Mouse (Mus musculus) heart, postnatal 14 days (tissue): ENCODE data around the gene Atxn7l1. TPM values are rescaled to one million over a fixed set of nuclear protein-coding genes. Genes with fewer than 3 reads are reported as not detected.
A peak's percentile ranks its signal among the peaks of the same experiment; 100 is the strongest.

ENCODE experiments used
- DNase-seq, 2 experiments: peaks; one replicate each; pipeline ENCODE4 v3.0.0; 2021 to 2022
- intact Hi-C: fragments of 180-260 bp; cut with DNase I; formaldehyde crosslinking; loops from one replicate; pipeline ENCODE4 v1.15.1; 2025
- long read RNA-seq, 2 experiments: library from polyadenylated mRNA; stranded (forward); transcript quantifications; one replicate each; pipeline ENCODE4 v2.0.0; 2021
- total RNA-seq, 2 experiments: library from RNA; stranded (reverse); gene quantifications; 2 replicates each; pipeline ENCODE4 v1.2.3; 2021

The Atxn7l1 gene
- total RNA-seq, result 10 to 100 TPM; 17.1 to 18.6 TPM
- long read RNA-seq, experiment 1, transcript Atxn7l1-203 (4 exons, 1,675 nt), result major isoform, 12 of 15 reads
- long read RNA-seq, experiment 1, partial matches to known transcripts, result 2 of 15 reads
- long read RNA-seq, experiment 1, other reads (novel, unspliced or antisense), result 1 of 15 reads
- long read RNA-seq, experiment 2, transcript Atxn7l1-203 (4 exons, 1,675 nt), result major isoform, 9 of 11 reads
- long read RNA-seq, experiment 2, partial matches to known transcripts, result 2 of 11 reads
- long read RNA-seq, experiment 2, other reads (novel, unspliced or antisense), result 0 of 11 reads

DNA sequence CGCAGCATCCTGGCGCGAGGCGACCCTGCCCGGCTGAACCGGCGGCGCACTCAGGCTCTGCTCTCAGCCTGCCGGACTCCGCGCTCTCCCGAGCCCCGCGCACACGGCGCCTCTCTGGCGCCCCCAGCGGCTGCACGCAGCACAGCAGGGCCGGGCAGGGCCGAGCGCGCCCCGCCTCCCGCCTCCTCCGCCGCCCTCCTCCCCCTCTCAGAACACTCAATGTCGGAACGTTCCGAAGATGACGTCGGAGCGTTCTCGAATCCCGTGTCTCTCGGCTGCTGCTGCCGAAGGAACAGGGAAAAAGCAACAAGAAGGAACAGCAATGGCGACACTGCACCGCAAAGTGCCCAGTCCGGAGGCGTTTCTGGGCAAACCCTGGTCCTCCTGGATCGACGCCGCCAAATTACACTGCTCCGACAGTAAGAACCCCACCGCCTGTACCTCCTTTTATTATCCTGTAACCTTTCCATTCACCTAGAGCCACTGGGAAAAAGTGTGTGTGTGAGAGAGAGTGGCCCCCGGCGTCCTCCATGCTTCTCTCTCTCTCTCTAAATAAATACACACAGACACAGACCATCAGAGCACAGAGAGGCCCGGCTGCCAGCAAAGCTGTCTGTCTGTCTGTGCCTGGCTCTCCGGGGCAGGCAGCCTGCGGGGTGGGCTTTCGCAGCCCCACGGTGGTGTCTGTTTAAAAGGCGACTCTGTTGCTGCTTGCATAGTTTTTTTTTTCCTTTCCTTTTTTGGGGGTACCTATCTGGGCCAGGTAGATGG, at the start of gene Atxn7l1:
TSS of gene Atxn7l1 (plus strand) at position 197 of the 771 bp plus-strand sequence.
- peak; percentile 97 for DNase-seq
- intact Hi-C loops, result loop anchor here (1.0 kb wide), 1 partner anchor 187 kb away; no protein-coding TSS in a partner anchor

DNA sequence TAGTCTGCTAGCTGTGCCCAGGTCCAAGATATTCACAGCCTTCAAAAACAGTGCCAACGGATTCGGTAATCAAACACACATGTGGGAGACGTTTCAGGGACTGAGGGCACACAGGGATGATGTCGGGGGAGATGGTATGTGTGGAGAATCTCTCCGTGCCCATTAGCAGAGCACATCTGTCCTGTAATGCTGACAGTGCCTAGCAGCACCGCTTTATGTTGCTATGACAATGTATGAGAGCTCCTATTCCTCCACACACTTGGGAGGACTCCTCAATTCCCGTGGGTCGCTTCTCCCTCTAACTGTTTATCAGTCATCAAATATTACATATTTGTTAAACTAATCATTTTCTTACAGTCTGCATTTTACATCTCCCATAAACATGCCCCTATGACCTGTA, 45.9 kb upstream of the Atxn7l1 start:
- intact Hi-C loops, result no loop called here
- DNase-seq, result no peak

DNA sequence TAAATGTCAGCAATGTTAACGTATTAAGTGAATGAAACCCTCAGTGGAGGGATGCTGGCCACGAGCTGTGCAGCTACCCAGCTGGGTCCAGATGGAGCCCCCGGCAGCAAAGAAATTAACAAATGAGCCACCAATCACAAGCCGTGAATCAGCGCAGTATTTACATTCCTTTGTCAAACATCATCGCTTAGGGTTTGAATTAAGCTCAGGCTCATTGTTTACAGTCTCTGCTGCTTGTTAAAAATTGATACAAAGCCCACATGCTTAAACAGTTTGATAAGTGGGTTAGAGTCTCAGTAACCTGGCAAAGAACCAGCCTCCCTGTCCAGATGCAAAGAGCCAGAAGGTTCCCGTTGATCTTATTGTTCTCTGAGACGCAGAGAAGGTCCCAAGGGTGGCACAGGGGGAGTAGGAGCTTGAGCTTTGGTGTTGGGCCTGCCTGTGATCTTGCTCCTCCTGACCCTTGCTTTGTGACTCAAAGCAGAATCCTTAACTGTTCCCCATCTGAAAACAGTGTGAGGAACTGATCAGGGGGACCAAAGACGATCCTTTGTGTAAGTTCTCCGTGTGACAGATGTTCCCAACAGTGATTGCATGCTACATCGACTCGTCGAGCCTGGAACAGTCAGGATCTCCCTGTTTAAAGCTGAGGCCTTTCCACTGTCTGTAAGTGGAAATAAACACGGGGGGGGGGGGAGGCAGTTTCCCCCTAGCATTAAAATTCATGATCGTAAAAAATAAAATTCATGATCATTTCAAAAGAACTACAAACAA, 45.0 kb upstream of the Atxn7l1 start:
- intact Hi-C loops, result no loop called here
- no peak for DNase-seq

DNA sequence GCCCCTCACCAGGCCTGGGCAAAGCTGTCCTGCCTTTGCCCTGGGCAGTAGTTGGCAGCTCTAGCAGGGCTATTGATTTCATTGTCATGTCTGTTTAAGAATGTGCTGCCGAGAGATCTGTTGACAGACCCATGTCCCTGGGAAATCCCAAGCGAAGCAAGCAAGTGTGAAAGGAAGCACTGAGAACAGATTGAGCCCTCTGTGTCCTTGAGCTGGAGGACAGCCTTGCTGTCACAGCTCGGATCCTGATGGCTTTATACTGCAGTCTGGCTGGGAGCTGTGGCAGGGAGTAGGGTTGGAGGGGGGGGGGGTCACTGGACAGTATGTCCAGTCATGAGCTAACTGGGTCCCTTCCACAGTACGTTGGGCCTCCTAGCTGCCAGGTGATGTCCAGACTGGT, 41.8 kb upstream of the Atxn7l1 start:
- intact Hi-C loops, result loop anchor here (5.0 kb wide), 2 partner anchors 43 to 193 kb away; no protein-coding TSS in a partner anchor
- no peak for DNase-seq

DNA sequence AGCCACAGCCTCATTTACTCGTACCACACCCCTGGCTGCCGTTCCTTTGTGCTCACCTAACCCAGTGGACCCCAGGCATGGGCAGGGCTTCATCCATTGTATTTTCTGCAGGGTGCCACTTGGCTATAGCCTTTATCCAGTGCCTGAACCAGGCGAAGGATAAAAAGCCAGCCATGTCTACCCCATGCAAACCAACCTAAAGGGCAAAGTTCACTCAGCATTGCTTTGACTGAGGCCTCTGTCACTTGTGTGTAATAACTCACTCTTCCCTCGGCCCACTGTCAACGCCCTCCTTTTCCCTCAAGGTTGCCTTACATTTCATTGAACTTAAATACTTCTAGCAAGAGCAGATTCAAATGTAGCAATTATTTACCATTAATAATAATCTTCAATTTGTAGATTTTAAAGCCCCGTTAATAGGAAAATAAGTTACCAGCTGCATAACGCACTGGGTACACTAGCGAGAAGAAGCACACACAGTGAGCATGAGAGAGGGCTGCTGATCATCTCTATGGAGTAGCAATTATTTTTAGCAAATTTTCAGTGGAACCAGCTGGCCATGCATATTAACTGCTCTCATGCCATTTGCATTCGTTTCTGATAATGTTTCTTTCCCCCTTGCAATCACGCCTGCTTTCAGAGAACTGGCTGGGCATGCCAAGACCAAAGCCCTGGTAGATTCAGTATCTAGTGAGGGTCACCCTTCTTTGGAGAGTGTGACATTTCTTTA, 40.9 kb upstream of the Atxn7l1 start:
- intact Hi-C loops, result loop anchor here (5.0 kb wide), 2 partner anchors 44 to 194 kb away; no protein-coding TSS in a partner anchor

DNA sequence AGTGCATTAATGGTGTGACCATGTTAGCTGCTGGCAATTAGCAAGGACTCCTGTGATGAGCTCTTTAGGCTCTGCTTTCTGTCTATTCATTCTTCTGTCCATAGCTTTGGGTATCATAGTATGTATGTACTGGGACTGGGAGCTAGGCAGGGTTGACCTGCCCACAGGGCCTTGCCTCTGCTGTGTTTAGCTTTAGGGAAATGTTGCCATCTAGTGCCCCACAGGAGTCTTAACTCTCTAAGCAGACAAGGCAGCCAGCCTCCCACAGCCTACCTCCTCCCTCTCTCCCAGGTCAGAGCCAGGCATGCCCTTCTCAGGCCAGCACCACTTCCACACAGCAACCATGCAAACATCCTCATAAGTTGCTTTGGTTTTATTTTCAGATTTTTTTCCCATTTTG, 38.0 kb upstream of the Atxn7l1 start:
- DNase-seq, result peak; percentile 15 to 28
- intact Hi-C loops, result loop anchor here (1.0 to 5.0 kb wide), 3 partner anchors 47 to 197 kb away; no protein-coding TSS in a partner anchor

More for the DNA sequence above, 40.9 kb upstream of the Atxn7l1 start:
- DNase-seq, result no peak

DNA sequence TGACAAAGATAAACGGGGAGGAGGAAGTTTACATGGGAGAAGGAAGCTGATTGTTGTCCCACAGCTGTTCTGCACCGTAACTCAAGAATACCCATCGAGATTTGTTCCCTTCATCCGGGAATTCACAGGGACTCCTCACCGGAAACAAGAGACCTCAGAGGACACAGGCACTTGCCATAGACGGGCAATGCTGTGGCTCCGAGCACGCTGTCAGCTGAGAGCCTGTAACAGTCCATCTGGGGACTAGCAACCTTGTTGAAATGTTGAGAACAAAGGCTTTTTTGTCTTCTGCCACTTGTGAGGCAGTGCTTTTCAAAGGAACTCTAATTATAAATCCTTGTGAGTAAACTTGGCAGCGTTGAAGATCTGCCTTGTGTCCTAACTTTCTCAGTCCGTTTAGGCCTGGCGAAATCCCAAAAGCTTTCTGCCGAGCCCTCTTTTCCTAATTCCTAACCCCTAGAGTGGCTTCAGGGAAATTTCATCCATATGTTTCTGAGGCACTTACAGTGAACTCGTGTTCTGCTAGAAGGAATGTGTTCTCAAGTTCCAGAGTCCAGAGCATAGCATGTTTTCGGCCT, 36.5 kb upstream of the Atxn7l1 start:
- DNase-seq, result peak; percentile 25 to 48
- intact Hi-C loops, result no loop called here

DNA sequence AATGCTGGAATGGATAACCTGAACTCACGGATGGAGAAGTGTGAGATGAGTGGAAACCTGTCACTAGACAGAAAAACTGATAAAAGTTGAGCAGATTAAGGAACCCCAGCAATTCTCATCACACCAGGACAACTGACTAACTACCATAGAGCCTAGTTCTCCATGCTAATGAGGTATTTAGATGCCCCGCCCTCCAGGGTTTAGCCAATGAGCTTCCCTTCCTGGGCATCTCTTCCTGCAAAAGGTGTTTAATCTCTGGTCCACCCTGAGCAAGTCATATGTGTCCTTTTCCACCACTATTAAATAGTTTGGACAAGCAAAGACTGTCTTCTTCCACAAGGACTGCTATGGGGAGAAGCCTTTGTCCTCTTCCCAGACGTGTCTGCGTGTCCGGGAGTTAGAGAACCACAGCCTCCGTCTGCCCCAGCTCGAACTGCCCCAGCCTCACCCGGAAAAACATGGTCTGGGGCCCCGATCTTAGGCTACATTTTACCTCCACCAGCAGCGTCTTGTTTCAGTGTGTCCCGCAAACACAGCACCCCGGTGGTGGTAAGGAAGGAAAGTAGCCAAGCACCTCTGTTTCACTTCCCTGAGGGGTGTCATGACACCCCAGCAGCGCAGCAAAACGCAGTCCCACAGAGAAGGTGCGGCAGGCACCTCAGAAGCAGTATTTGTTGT, 28.7 kb upstream of the Atxn7l1 start:
- no peak for DNase-seq
- intact Hi-C loops, result no loop called here

DNA sequence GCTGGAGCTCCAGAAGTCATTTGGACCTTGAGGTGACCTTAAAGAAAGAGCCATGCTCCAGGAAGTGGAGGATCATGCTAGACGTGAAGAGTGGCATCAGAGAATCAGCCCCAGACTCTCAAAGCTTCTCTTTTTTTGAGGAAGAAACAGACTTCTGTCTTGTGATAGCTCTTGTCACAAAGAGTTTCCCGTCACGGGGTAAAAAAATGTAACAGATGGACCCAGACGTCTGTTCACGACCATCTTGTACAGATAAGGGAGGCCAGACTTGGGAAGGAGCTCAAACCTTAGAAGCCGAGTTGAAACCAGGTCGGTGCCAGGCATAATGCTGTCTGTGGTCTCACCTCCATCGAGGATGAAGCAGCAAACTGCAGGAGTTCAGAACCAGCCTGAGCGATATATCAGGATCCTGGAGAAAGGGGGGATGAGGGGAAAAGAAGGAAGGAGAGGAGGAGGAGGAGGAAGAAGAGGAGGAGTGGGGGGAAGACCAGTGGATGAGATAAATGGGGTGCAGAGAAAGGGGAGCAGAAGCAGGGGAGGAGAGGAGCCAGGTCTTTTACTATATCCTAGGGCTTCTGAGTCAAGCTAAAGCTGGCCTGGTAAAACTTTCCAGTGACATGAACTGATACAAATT, 21.8 kb upstream of the Atxn7l1 start:
- no peak for DNase-seq
- intact Hi-C loops, result no loop called here

DNA sequence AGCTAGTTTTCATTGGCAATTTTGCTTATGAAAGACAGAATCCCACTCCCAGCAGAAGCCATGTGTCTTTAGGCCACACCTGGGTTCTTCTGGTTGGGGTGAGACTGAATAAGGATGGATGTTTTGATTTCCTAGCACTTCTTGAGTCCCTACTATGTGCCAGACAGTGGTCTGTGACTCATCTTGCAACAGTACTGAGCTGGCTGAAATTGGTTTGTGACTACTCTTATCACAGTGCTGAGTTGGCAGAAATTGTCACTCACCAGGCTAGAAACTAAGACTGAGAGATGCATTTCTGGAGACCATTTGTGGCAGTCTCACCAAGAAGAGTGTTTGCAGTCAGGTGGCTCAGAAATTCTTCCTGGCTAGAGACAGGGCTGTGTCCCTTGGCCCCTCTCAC, 21.2 kb upstream of the Atxn7l1 start:
- DNase-seq, result no peak
- intact Hi-C loops, result no loop called here

DNA sequence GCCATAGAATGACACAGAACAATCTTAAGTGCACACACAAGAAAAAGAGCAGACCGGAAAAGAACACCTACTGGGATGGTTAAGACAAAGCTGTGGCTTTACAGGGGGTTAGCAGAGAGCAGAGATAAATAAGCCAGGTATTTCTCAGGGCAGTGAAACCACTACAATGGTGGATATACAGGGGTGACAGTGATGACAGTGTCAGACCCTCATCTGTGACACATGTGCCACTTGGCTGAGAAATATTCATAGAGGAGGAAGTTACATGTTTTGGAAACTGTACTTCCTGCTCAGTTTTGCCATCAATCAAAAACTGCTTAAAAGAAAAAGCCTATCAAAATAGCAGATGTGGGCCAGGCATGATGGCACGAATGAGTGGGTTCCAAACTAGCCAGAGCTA, 19.4 kb upstream of the Atxn7l1 start:
- no peak for DNase-seq
- intact Hi-C loops, result no loop called here

DNA sequence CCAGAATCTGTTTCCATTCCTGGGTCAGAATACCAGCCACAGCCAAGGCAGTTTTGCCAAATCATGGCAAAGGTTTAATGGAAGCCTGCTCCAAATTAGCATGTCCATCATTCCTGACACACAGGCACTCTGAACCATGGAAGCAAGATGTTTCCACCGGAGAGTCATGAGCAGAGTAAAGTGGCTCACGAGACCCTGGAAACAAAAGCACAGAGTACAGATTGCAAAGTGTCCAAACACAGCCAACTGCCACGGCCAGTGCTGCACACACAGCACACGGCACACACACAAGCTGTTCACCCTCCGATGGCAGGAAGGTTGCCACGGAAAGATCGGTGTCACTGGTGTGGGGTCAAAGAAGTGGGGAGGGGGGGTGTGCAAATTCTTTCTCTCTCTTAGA, 18.8 kb upstream of the Atxn7l1 start:
- no peak for DNase-seq

DNA sequence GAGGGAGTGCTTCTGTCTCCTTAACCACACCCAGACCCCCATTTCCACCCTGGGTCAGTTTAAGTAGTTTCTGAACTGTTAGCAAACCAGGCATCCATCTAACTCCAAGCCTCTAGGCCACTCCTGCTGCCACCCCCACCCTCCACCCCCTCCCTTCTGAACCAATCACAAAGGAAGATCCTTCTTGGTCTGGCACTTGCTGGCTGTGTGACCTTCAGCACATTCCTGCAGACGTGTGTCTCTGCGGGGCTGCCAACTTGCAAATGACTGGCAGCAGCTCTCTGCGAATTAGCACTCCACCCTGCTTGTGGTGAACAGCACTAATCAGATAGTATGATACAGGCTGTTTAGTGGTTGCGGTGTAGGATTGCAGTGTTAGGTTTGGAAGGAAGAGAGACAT, 18.1 kb upstream of the Atxn7l1 start:
- intact Hi-C loops, result no loop called here
- peak in 1 of 2 experiments; percentile 48 for DNase-seq

More for the DNA sequence above, 18.8 kb upstream of the Atxn7l1 start:
- intact Hi-C loops, result no loop called here

DNA sequence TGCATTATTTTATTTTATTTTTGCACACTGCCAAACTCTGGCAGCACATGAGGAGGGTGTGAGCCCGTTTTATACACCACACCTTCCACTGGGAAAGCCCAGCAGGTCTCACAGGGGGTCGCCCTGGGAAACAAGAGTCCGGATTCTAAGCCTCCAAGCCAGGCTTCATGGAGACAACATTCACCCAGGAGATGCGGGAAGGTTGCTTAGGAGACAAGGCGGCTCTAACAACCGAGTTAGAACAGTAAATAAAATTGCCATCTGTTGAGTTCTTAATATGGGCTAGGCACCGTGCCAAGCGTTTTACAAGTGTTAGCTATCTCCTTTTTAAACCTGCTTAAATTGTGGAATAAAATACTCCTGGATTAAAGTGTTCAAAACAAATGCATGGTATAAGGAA, 17.1 kb upstream of the Atxn7l1 start:
- intact Hi-C loops, result no loop called here

DNA sequence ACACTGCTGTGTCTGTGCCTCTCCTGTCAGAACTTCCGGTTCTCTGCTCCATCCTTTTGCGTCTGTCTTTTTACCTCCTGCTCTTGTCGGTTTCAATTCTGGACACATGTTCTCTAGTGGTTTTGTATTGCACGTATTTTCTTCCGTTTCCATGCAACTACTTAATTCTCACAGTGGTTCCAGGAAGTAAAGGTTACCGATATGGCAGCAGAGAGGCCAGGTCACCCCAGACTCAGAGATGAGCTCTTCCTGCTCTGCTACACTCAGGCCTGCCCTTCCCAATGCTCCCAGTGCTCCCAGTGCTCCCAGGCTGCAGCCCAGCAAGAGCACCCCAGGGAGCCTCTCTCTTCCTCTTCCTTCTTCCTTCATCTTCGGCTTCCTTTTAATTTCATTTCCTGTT, 15.7 kb upstream of the Atxn7l1 start:
- intact Hi-C loops, result no loop called here
- no peak for DNase-seq

More for the DNA sequence above, 17.1 kb upstream of the Atxn7l1 start:
- DNase-seq, result no peak

DNA sequence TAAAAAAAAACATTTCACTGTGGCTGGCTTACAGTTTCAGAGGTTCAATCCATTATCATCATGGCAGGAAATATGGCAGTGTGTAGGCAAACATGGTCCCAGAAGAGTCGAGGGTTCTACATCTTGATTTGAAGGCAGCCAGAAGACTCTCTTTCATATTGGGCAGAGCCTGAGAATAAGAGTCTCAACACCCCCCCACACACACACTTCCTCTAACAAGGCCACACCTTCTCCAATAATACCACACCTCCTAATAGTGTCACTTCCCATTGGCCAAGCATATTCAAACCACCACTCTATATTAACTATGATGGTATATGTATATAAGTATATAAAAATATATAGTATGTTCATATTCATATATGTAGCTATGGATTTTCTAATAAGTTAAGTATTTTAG, 9.6 kb upstream of the Atxn7l1 start:
- intact Hi-C loops, result no loop called here

DNA sequence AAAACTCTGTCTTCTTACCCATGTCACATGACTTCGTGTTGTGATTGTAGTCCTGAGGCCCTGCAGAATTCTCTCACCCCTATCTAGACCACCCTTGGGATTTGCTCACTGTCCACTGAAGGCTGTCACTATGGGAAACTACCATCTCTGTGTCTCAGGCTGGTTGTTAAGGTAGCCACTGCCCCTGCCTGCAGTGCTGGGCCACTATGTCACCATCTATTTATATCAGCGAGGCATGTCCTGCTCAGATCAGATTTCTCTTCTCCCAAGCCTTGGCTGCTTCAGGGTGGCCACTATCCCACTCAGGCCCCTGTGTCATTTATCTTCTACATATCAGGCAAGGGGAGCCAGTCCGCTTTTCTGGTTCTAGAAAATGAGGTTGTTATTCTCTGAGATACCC, 8.4 kb upstream of the Atxn7l1 start:
- DNase-seq, result peak in 1 of 2 experiments; percentile 15
- intact Hi-C loops, result no loop called here

More for the DNA sequence above, 9.6 kb upstream of the Atxn7l1 start:
- DNase-seq, result no peak

DNA sequence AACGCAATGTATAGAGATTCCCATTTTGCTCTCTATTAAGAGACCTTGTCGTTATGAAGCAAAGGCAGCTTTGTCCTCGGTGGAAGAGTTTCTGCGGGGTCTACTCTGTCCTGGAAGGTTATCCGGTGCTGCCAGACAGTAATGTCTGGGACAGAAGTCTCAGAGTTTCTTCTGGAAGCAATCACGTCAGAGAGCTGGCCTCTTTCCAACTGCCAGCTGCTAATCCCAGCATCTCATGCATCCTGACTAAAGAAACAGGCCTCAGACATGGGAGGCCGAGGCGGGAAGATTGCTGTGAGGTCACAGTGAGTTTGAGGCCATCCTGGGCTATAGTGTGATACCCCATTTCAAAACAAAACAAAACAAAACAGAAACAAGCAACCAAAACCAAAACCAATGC, 3.0 kb upstream of the Atxn7l1 start:
- intact Hi-C loops, result no loop called here
- DNase-seq, result peak in 1 of 2 experiments; percentile 23
